Mouse (Mus musculus): ENCODE results near the gene Hist1h1b. TPM values are rescaled to one million over a fixed set of nuclear protein-coding genes. Genes with fewer than 3 reads are reported as not detected.
"Not testable (repeated sequence)": the region's sequence is repeated elsewhere in the genome, so short reads cannot be mapped to it uniquely, and the experiment has no call there.

Gene Hist1h1b
- polyA plus RNA-seq, 1 experiment from 2014 or later, result 1.6 TPM

GRCm38 (mm10) chr13:21753051-21753523, 27.3 kb downstream of the Hist1h1b start:
- peak; percentile 25 for DNase-seq (ENCODE audit: low spot score)
- no peaks in the 10 kb centered on the region for H3K9me3 ChIP-seq (ENCODE audit: control insufficient read depth, low read length)

GRCm38 (mm10) chr13:21752356-21752755, 28.1 kb downstream of the Hist1h1b start:
- Histone ChIP-seq H3K27me3 (ENCODE audit: control insufficient read depth, insufficient read depth, low read length) (no peaks in the 10 kb centered on the region), H3K4me1 (replicated peaks; ENCODE audit: control insufficient read depth, insufficient read depth, low read length) (peaks cover 37% of the 10 kb centered on the region), H3K27ac (no peak overlapping the region), H3K4me3 (replicated peaks; ENCODE audit: low read length) (no peak overlapping the region), H3K36me3 (replicated peaks; ENCODE audit: control insufficient read depth, insufficient read depth) (no peaks in the 10 kb centered on the region), H3K9me3 (ENCODE audit: control insufficient read depth, low read length) (no peaks in the 10 kb centered on the region), H3K4me2 (replicated peaks) (peak overlapping the region; percentile 87; the same call in 1 of the 2 replicates), H3K9ac (no peak overlapping the region)
- 68% methylated on average over 3 of the region's 3 CpGs for WGBS
- DNase-seq (ENCODE audit: low spot score) (no peak), ATAC-seq (ENCODE audit: low FRiP score) (no peak)

More at GRCm38 (mm10) chr13:21753051-21753523, 27.3 kb downstream of the Hist1h1b start:
- Histone ChIP-seq H3K9ac (peak overlapping the region; percentile 61), H3K4me2 (replicated peaks) (peak overlapping the region; percentile 87), H3K27me3 (ENCODE audit: control insufficient read depth, insufficient read depth, low read length) (no peaks in the 10 kb centered on the region), H3K36me3 (replicated peaks; ENCODE audit: control insufficient read depth, insufficient read depth) (no peaks in the 10 kb centered on the region), H3K4me3 (replicated peaks; ENCODE audit: low read length) (peak overlapping the region; percentile 38), H3K27ac (peak overlapping the region; percentile 90), H3K4me1 (replicated peaks; ENCODE audit: control insufficient read depth, insufficient read depth, low read length) (peaks cover 33% of the 10 kb centered on the region)
- ATAC-seq (ENCODE audit: low FRiP score), result no peak
- WGBS, result 3% methylated on average over 9 of the region's 10 CpGs

GRCm38 (mm10) chr13:21751827-21752226, 28.6 kb downstream of the Hist1h1b start:
- no peak for ATAC-seq (ENCODE audit: low FRiP score)
- no peaks in the 10 kb centered on the region for H3K27me3 ChIP-seq (ENCODE audit: control insufficient read depth, insufficient read depth, low read length)
- no peak overlapping the region for H3K4me3 ChIP-seq (replicated peaks; ENCODE audit: low read length)
- H3K9me3 ChIP-seq (ENCODE audit: control insufficient read depth, low read length), result no peaks in the 10 kb centered on the region
- 75% methylated on average over 3 of the region's 3 CpGs for WGBS
- no peak for DNase-seq (ENCODE audit: low spot score)
- H3K9ac ChIP-seq, result no peak overlapping the region
- H3K36me3 ChIP-seq (replicated peaks; ENCODE audit: control insufficient read depth, insufficient read depth), result no peaks in the 10 kb centered on the region
- H3K27ac ChIP-seq, result no peak overlapping the region
- H3K4me2 ChIP-seq (replicated peaks), result no peak overlapping the region
- H3K4me1 ChIP-seq (replicated peaks; ENCODE audit: control insufficient read depth, insufficient read depth, low read length), result peaks cover 39% of the 10 kb centered on the region

- H3K4me2 ChIP-seq (replicated peaks), result no peak overlapping the region
- H3K9me3 ChIP-seq (ENCODE audit: control insufficient read depth, low read length), result no peaks in the 10 kb centered on the region
- H3K27me3 ChIP-seq (ENCODE audit: control insufficient read depth, insufficient read depth, low read length), result no peaks in the 10 kb centered on the region
- no peak for DNase-seq (ENCODE audit: low spot score)
- H3K4me3 ChIP-seq (replicated peaks; ENCODE audit: low read length), result no peak overlapping the region
- H3K36me3 ChIP-seq (replicated peaks; ENCODE audit: control insufficient read depth, insufficient read depth), result no peaks in the 10 kb centered on the region
- no peak overlapping the region for H3K9ac ChIP-seq
- ATAC-seq (ENCODE audit: low FRiP score), result no peak
- H3K27ac ChIP-seq, result no peak overlapping the region
- H3K4me1 ChIP-seq (replicated peaks; ENCODE audit: control insufficient read depth, insufficient read depth, low read length), result peaks cover 39% of the 10 kb centered on the region
These were observed 29.0 kb downstream of the Hist1h1b start for GRCm38 (mm10) chr13:21751417-21751816.

- DNase-seq (ENCODE audit: low spot score), result peak; percentile 95
- H3K9me3 ChIP-seq (ENCODE audit: control insufficient read depth, low read length); H3K36me3 ChIP-seq (replicated peaks; ENCODE audit: control insufficient read depth, insufficient read depth); H3K27me3 ChIP-seq (ENCODE audit: control insufficient read depth, insufficient read depth, low read length): not testable (repeated sequence)
- WGBS, result 0% methylated on average over 43 of the region's 56 CpGs
- H3K27ac ChIP-seq, result peak within 1 kb of the TSS; percentile 86
- peak; percentile 91 for ATAC-seq (ENCODE audit: low FRiP score)
- peak within 1 kb of the TSS; percentile 90 for H3K4me2 ChIP-seq (replicated peaks)
- peak within 1 kb of the TSS; percentile 75 for H3K9ac ChIP-seq
- H3K4me3 ChIP-seq (replicated peaks; ENCODE audit: low read length), result peak within 1 kb of the TSS; percentile 53
- peaks cover 39% of the 10 kb centered on the region for H3K4me1 ChIP-seq (replicated peaks; ENCODE audit: control insufficient read depth, insufficient read depth, low read length)
These were observed 30.0 kb downstream of the Hist1h1b start, which contains the start of gene Hist1h4k for GRCm38 (mm10) chr13:21750159-21751017. Hist1h4k (minus strand) TSS chr13:21750505.

GRCm38 (mm10) chr13:21749387-21750158, 30.9 kb downstream of the Hist1h1b start:
- Histone ChIP-seq H3K27me3 (ENCODE audit: control insufficient read depth, insufficient read depth, low read length) (no peaks in the 10 kb centered on the region), H3K4me3 (replicated peaks; ENCODE audit: low read length) (peak overlapping the region; percentile 53), H3K4me2 (replicated peaks) (peak overlapping the region; percentile 90), H3K9ac (peak overlapping the region; percentile 75), H3K4me1 (replicated peaks; ENCODE audit: control insufficient read depth, insufficient read depth, low read length) (peaks cover 34% of the 10 kb centered on the region), H3K36me3 (replicated peaks; ENCODE audit: control insufficient read depth, insufficient read depth) (no peaks in the 10 kb centered on the region), H3K27ac (peak overlapping the region; percentile 86), H3K9me3 (ENCODE audit: control insufficient read depth, low read length) (no peaks in the 10 kb centered on the region)
- ATAC-seq (ENCODE audit: low FRiP score) (no peak), DNase-seq (ENCODE audit: low spot score) (peak; percentile 35)
- 5% methylated on average over 5 of the region's 5 CpGs for WGBS

- no peak overlapping the region for H3K27ac ChIP-seq
- H3K4me1 ChIP-seq (replicated peaks; ENCODE audit: control insufficient read depth, insufficient read depth, low read length), result peaks cover 20% of the 10 kb centered on the region
- no peak overlapping the region for H3K9ac ChIP-seq
- DNase-seq (ENCODE audit: low spot score) (no peak), ATAC-seq (ENCODE audit: low FRiP score) (no peak)
- H3K27me3 ChIP-seq (ENCODE audit: control insufficient read depth, insufficient read depth, low read length), result no peaks in the 10 kb centered on the region
- H3K4me2 ChIP-seq (replicated peaks), result no peak overlapping the region
- no peak overlapping the region for H3K4me3 ChIP-seq (replicated peaks; ENCODE audit: low read length)
- no peaks in the 10 kb centered on the region for H3K9me3 ChIP-seq (ENCODE audit: control insufficient read depth, low read length)
- WGBS, result 91% methylated on average over 1 of the region's 1 CpGs
- H3K36me3 ChIP-seq (replicated peaks; ENCODE audit: control insufficient read depth, insufficient read depth), result no peaks in the 10 kb centered on the region
These were observed 35.4 kb downstream of the Hist1h1b start for GRCm38 (mm10) chr13:21745006-21745405.

- peak; percentile 92 for DNase-seq (ENCODE audit: low spot score)
- peaks cover 22% of the 10 kb centered on the region for H3K4me1 ChIP-seq (replicated peaks; ENCODE audit: control insufficient read depth, insufficient read depth, low read length)
- peak within 1 kb of the TSS; percentile 76 for H3K9ac ChIP-seq
- WGBS, result under 1% methylated on average over 42 of the region's 56 CpGs
- ATAC-seq (ENCODE audit: low FRiP score), result peak; percentile 92
- H3K27ac ChIP-seq, result peak within 1 kb of the TSS; percentile 99
- peak within 1 kb of the TSS; percentile 88 for H3K4me2 ChIP-seq (replicated peaks)
- not testable (repeated sequence) for H3K36me3 ChIP-seq (replicated peaks; ENCODE audit: control insufficient read depth, insufficient read depth); H3K9me3 ChIP-seq (ENCODE audit: control insufficient read depth, low read length); H3K27me3 ChIP-seq (ENCODE audit: control insufficient read depth, insufficient read depth, low read length)
- peak within 1 kb of the TSS; percentile 43 for H3K4me3 ChIP-seq (replicated peaks; ENCODE audit: low read length)
These were observed 45.3 kb downstream of the Hist1h1b start, which contains the start of gene Hist1h4j for GRCm38 (mm10) chr13:21734906-21735767. Hist1h4j (plus strand) TSS chr13:21735064.
